Mouse (Mus musculus): Measurements from ENCODE around the gene Hic1.
A peak's percentile ranks its signal among the peaks of the same experiment; 100 is the strongest.

The Hic1 gene

DNA sequence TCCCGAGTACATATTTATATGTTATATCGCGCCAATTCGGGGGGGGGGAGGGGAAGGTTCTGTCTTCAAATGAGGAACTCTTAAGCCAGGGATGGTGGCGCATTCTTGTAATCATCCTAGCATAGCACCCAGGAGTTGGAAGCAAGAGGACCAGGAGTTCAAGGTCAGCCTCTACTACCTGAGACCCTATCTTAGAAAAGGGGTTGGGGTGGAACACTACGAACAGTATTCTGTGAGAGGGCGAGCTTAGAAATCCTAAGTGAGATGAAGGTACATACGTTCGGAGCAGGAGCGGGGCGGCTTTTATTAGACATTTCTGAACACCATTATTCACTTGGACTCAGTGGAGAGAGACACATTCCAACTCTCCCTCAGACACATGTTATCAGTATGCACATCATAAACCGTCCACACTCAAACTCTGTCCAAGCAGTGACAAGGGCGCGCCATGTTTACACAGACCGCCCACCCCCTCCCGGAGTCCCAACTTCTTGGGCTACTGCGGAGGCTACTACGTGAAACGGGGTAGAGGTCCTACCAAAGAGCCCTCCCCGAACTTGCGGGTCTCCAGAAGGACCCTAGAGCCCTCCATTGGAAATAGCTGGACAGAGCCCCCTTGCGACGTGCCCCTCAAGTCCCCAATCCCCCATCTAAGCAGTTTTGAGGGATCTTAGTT lies at the start of gene Hic1:
Gene Hic1, minus strand, starts transcription at position 115 of the 676 bp plus-strand sequence.
- DNase-seq (ENCODE audit: low spot score): no peak

GRCm38 (mm10) chr11:75214081-75214950 lies 45.0 kb upstream of the Hic1 start:
- no peak for DNase-seq (ENCODE audit: low spot score)

GRCm38 (mm10) chr11:75213372-75214080 lies 44.2 kb upstream of the Hic1 start:
- no peak for DNase-seq (ENCODE audit: low spot score)

- no peak for DNase-seq (ENCODE audit: low spot score)
These were observed 43.6 kb upstream of the Hic1 start for GRCm38 (mm10) chr11:75212876-75213275.

GRCm38 (mm10) chr11:75212031-75212667 lies 42.8 kb upstream of the Hic1 start:
- DNase-seq (ENCODE audit: low spot score): no peak

GRCm38 (mm10) chr11:75210755-75211154 lies 41.4 kb upstream of the Hic1 start:
- DNase-seq (ENCODE audit: low spot score): no peak

DNA sequence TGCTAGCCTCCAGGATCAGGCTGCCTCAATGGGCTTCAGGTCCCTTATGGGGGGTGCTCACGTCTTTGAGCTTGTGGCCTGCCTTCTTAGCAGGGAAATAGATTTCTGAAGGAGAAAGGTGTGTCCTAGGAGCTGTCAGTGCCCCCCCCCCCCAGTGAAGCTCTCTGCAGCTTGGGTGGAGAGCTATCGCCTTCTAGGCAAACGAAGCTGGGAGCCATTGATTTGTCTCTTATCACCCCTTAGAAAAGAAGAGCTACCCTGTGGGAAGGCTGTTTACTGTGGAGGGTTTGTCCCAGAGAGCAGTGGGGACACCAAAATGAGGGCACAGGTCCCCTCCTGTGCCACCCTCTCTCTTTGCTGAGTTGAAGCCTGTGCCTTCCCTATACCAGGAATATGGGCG lies 40.8 kb upstream of the Hic1 start:
- DNase-seq (ENCODE audit: low spot score): no peak

DNA sequence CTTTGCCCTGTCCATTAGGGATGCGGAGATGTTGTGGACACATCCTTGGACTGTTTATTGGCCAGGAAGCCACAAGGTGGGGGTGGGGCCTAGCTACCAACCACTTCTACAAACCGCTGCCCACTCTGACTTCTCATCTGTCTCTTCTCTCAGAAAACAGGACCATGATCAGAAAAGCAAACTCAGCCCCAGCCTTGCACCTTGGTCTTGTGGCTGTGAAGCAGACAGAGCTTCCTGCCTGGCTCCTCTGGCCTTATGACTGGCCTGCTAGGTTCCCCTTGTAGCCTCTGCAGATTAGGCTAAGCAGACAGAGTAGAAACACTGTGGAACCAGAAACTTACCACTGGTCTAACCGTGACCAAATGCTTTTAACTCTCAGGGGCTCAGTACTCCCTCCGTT lies 40.0 kb upstream of the Hic1 start:
- no peak for DNase-seq (ENCODE audit: low spot score)

DNA sequence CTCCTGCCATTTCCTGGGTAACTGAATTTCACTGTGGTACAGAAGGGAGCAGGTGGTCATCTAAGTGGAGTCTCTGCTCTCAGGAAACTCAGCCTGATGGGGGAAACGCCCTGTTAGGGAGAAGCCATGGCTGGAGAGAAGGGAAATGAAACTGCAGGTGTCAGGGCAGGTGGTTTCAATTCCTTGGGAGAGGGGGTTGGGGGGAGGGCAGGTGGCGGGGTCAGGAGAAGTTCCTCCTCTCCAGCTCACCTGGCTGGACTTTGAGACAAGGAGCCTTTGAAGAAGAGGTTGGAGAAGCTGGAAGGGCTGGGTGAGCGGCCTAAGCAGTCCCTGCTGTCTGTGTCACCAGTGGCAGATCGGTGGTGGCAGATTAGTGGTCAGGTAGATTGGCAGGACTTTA lies 37.0 kb upstream of the Hic1 start:
- no peak for DNase-seq (ENCODE audit: low spot score)

DNA sequence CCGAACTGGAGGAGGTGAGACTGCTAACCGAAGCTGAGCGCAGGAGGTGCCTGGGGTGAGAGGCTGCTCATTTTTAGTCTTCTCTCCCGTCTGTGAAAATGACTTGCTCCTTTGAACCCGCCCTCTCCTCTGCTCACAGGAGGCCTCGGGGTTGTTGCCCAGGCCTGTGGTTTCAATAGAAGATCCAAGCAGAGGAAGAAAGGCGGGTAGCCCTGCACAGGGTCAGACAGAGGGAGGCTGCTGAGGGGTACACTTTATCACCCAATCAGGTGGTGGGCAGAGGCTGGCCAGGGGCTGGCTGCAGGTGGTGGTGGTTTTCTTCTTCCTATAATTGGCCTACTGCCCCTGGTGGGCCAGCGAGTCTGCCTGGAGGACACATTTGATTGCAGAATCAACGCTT lies 35.2 kb upstream of the Hic1 start:
- DNase-seq (ENCODE audit: low spot score): no peak

GRCm38 (mm10) chr11:75203926-75204325 lies 34.6 kb upstream of the Hic1 start:
- no peak for DNase-seq (ENCODE audit: low spot score)

DNA sequence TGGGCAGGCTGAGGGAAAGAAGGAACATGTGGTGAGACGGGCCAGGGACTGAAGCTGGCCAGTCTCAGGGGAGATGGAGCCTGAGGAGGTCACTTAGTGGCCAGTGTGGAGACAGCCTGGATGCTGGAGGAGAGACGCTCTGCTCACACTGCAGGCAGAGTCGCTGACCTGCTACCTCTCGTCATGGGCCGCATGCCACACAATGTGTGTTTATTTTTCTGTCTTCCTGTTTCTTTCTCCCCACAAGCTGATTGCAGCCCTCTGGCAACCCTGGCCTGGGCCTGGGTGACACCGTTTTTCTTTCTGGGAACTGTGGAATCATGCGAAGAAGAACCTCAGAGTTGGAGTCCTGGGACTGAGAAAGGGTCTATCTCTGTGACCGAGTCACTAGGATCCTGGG lies 32.4 kb upstream of the Hic1 start:
- DNase-seq (ENCODE audit: low spot score): no peak

- no peak for DNase-seq (ENCODE audit: low spot score)
These were observed 31.6 kb upstream of the Hic1 start for GRCm38 (mm10) chr11:75200935-75201334.

DNA sequence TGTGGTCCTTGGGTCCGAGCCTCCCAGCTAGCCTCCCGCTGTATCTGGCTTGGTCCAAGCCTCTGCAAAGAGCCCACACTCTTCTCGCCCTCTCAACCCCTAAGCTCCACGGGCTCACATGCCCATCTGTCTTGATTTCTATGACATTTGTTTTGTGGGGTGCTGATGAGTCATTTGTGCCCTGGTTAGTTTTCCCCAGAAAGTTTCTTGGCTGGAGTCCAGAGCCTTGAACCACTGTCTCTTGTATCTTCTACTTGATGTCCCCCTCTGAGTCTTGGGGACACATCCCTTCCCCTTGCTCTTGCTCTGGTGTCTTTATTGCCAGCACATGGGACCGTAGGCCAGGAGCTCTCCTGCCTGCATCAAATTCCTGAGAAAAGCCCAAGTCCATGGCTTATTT lies 30.6 kb upstream of the Hic1 start:
- no peak for DNase-seq (ENCODE audit: low spot score)

- no peak for DNase-seq (ENCODE audit: low spot score)
These were observed 29.5 kb upstream of the Hic1 start for GRCm38 (mm10) chr11:75198792-75199191.

GRCm38 (mm10) chr11:75197956-75198355 lies 28.6 kb upstream of the Hic1 start:
- DNase-seq (ENCODE audit: low spot score): no peak

DNA sequence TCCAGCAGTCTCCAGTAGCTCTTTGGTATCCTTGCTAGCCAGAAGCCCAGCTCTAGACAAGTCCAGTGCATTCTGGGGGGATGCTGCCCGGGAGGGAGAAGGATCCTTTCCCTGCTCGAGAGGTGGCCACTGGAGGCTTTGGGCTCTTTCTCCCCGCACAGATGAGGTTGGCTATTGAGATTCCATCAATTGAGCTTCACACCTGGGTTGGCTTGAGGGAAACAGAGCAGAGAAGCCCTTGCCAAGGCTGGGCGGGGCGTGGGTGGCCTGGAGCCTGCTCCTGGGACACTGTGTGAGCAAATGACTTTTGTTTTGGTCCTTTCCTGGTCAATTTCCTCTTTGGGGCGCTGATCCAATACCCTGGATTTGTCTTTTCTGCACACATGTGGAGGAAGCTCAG lies 26.8 kb upstream of the Hic1 start:
- DNase-seq (ENCODE audit: low spot score): no peak

DNA sequence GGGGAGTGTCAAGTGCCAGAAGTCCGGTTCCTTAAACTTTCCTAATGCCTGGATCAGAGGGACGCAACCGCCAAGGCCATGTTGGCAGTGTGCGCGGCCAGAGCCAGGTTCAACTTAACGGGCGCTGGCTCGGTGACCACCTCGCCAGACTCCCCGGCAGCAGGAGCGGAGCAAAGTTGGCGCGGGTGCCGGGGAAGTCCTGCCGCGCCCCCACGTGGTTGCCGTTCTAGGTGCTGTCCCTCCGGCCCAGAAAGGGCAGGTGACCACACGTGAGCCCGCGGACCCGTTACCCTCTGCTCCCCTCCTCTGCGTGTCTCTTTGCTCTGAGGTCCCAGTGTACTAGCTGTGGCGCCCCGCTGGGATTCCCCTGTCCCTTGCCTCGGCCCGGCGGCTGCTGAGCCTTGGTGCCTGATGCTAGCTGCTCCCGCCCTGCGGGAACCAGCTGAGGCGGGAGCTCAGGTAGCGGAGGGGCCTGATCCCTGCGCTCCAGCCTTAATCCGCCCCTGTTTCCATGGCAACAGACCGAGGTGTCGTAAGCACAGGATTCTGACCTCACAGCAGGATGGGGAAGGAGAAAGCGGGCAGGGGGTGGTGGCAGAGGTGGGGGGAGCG lies 25.6 kb upstream of the Hic1 start:
- no peak for DNase-seq (ENCODE audit: low spot score)

- no peak for DNase-seq (ENCODE audit: low spot score)
These were observed 25.0 kb upstream of the Hic1 start for GRCm38 (mm10) chr11:75194121-75194849.

- DNase-seq (ENCODE audit: low spot score): peak; percentile 24
These were observed 24.1 kb upstream of the Hic1 start, which contains the start of gene Rtn4rl1 for GRCm38 (mm10) chr11:75193256-75194071. Gene Rtn4rl1, plus strand, starts transcription at chr11:75193783.
